Mouse (Mus musculus): Measurements from ENCODE around the gene Mamdc4. TPM values are rescaled to one million over a fixed set of nuclear protein-coding genes. Genes with fewer than 3 reads are reported as not detected.

Gene Mamdc4
- total and polyA plus RNA-seq, 3 experiments = 0.60 to 2.2 (median 1.6) TPM

DNA sequence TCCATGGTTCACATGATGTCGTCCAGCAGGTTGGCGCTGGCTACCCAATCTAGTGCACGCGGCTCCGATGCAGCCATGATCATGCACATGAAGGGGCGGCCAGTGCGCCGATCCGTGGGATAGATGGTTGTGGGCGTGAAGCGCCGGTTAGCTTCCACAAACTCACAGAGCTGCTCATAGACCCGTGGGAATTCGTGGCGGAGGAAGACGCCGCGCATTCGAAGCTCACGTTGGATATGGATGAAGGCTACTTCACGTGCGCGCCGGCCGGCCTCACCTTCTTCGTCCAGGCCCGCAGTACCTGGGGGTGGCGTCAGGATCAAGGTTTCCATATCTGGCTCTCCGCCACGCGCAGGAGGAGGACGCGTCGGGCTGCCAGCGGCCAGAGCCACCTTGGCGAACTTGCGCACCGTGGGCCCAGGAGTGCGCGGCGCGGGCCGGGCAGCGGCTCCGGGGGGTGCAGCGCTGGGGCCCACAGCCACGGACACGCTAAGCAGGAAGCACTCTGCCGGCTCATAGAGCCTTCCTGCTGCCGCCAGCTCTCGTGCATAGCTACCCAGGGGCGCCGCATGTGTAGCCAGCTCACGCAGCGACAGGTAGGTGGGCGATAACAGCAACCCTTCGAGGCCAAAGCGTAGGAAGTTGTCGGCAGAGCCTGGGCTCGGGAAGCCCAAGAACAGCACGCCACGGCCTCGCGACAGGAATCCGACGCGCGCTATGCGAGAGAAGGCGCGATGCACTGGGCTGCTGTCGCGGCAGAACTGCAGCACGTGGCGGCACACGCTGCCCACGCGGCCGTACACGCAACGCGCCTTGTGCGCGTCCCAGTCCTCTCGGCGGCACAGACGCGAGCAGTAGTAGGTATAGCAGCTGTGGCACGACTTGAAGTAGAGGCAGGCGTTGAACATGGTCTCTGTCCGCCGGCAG is 2.6 kb upstream of the Mamdc4 start:
- peak overlapping the region; percentile 21; the same call in 1 of the 2 replicates for H3K4me3 ChIP-seq
- H3K36me3 ChIP-seq (ENCODE audit: control insufficient read depth, insufficient read depth, low read length) = no peaks in the 10 kb centered on the region
- no peak for DNase-seq
- no peaks in the 10 kb centered on the region for H3K79me2 ChIP-seq (replicated peaks; ENCODE audit: control insufficient read depth, insufficient read depth, low read length)
- WGBS = 17% methylated on average over 92 of the region's 92 CpGs
- intact Hi-C loops (cut with DNase I) = no loop called here
- no peak overlapping the region for H3K27ac ChIP-seq
- H3K4me1 ChIP-seq (ENCODE audit: control insufficient read depth, insufficient read depth, low read length) = peaks cover 10% of the 10 kb centered on the region
- peaks cover 27% of the 10 kb centered on the region for H3K27me3 ChIP-seq (ENCODE audit: control insufficient read depth, insufficient read depth, low read length)
- H3K9ac ChIP-seq (ENCODE audit: low read depth, low read length) = no peak overlapping the region; the same call in 1 of the 2 replicates
- TF ChIP-seq EP300 (IDR thresholded peaks at IDR 0.05; ENCODE audit: insufficient read depth, low read depth, low read length) (no peak), CTCF (IDR thresholded peaks at IDR 0.05) (no peak), POLR2A (IDR thresholded peaks at IDR 0.05; ENCODE audit: insufficient read depth, low read depth, low read length) (no peak)

DNA sequence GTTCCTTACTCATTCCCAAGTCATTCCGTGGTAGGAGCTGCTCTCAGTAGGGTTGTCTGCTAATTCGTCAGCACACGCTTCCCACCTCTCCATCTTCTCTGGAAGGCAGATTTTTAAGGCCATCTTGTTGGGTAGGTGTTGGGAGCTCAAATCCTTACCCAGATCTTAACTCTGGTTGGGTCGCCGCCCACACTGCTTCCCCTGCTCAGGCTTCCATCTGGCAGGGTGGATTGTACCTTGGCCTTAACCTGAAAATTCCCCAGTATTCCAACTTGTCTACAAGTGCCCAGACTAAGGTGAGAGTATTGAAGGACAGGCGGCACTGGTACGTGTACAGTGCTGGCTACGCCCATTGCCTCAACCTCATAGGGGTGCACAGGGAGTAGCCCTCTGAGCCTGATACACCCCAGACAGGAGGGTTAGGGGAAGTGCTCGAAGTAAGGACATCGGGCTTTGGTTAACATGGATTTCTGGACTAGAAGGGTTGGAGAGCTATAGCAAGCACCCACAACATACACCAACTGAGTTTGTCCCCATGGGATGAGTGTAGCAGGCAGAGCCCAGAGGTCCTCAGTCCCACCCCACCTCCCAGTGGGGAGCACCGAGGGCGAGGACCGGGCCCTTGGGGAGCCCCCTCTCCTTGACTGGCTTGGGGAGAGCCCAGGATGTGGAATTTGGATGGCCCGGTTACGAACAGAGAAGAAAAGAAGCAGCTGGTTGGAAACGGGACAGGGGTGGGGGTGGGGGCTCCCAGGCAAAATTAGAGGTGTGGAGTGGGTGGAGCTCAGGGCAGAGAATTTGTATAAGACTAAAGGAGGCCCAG is 1.6 kb upstream of the Mamdc4 start:
- intact Hi-C loops (cut with DNase I) = no loop called here
- WGBS = 84% methylated on average over 16 of the region's 16 CpGs
- Histone ChIP-seq H3K4me3 (no peak overlapping the region), H3K4me1 (ENCODE audit: control insufficient read depth, insufficient read depth, low read length) (peaks cover 5% of the 10 kb centered on the region), H3K36me3 (ENCODE audit: control insufficient read depth, insufficient read depth, low read length) (no peaks in the 10 kb centered on the region), H3K79me2 (replicated peaks; ENCODE audit: control insufficient read depth, insufficient read depth, low read length) (no peaks in the 10 kb centered on the region), H3K27ac (no peak overlapping the region; the same call in 1 of the 2 replicates), H3K9ac (ENCODE audit: low read depth, low read length) (0 out of 2 replicates have a peak overlapping the region, but pooled peaks have one; percentile 77), H3K27me3 (ENCODE audit: control insufficient read depth, insufficient read depth, low read length) (peaks cover 27% of the 10 kb centered on the region)
- DNase-seq = no peak
- TF ChIP-seq POLR2A (IDR thresholded peaks at IDR 0.05; ENCODE audit: insufficient read depth, low read depth, low read length) (no peak), EP300 (IDR thresholded peaks at IDR 0.05; ENCODE audit: insufficient read depth, low read depth, low read length) (no peak), CTCF (IDR thresholded peaks at IDR 0.05) (no peak)

DNA sequence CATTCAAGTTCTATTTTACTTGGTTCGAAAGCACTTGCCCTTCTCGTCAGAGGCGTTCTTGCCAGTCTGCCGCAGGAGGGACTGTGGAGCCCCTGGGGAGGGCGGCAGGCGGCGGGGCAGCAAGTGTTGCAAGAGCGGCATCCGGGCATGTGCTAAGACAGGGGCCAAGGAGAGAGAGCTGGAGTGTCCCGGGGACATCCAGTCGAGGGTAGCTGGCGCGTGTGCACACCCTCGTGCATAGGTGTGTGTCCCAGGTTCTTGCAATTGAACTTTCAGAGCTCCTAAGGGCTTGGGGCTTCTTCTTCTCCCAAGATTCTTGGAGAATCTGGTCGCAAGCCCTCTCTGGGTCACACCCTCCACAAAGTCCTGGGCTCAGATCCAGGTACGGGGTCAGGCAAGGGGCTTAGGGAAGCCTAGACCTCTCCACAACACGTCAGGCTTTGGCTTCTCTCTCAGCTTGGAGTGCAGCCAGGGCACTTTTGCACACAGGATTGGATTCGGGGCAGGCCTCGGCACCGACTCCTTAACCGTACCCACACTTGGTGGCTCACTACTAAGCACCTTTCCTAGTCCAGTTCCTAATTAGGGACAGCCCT is 885 bp upstream of the Mamdc4 start:
- Histone ChIP-seq H3K4me1 (ENCODE audit: control insufficient read depth, insufficient read depth, low read length) (peaks cover 4% of the 10 kb centered on the region), H3K36me3 (ENCODE audit: control insufficient read depth, insufficient read depth, low read length) (no peaks in the 10 kb centered on the region), H3K27me3 (ENCODE audit: control insufficient read depth, insufficient read depth, low read length) (peaks cover 27% of the 10 kb centered on the region), H3K27ac (peak overlapping the region; percentile 98), H3K4me3 (peak overlapping the region; percentile 88), H3K79me2 (replicated peaks; ENCODE audit: control insufficient read depth, insufficient read depth, low read length) (no peaks in the 10 kb centered on the region), H3K9ac (ENCODE audit: low read depth, low read length) (peak overlapping the region; percentile 77)
- intact Hi-C loops (cut with DNase I) = no loop called here
- 5% methylated on average over 21 of the region's 21 CpGs for WGBS
- peak; percentile 57 to 60 for DNase-seq
- TF ChIP-seq EP300 (IDR thresholded peaks at IDR 0.05; ENCODE audit: insufficient read depth, low read depth, low read length) (no peak), CTCF (IDR thresholded peaks at IDR 0.05) (no peak), POLR2A (IDR thresholded peaks at IDR 0.05; ENCODE audit: insufficient read depth, low read depth, low read length) (no peak)

DNA sequence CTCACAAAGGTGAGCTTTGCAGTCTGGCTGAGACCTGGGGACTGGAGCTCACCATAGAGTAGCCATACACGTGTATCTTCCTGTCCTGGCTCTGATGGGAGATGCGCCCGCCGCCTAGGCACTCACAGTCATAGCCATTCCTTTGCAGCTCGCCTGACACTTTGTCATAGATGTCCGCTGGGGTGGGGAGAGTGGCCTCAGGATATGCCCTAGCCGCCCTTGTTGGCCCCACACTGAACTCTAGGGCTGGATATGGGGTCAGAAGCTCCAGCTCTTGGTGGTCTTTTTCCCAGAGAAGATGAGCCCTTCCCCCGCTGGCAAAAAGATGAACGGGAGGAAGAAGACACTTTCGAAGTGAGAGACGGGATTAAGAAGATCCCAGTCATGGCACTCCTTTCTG is 509 bp downstream of the Mamdc4 start:
- H3K4me3 ChIP-seq = peak overlapping the region; percentile 88
- peaks cover 1% of the 10 kb centered on the region for H3K4me1 ChIP-seq (ENCODE audit: control insufficient read depth, insufficient read depth, low read length)
- DNase-seq = peak in 1 of 2 experiments; percentile 31
- intact Hi-C loops (cut with DNase I) = no loop called here
- no peaks in the 10 kb centered on the region for H3K79me2 ChIP-seq (replicated peaks; ENCODE audit: control insufficient read depth, insufficient read depth, low read length)
- H3K27me3 ChIP-seq (ENCODE audit: control insufficient read depth, insufficient read depth, low read length) = peaks cover 19% of the 10 kb centered on the region
- no peaks in the 10 kb centered on the region for H3K36me3 ChIP-seq (ENCODE audit: control insufficient read depth, insufficient read depth, low read length)
- peak overlapping the region; percentile 98 for H3K27ac ChIP-seq
- 11% methylated on average over 11 of the region's 11 CpGs for WGBS
- peak overlapping the region; percentile 88 for H3K9ac ChIP-seq (ENCODE audit: low read depth, low read length)
- no peak for TF ChIP-seq CTCF (IDR thresholded peaks at IDR 0.05)

DNA sequence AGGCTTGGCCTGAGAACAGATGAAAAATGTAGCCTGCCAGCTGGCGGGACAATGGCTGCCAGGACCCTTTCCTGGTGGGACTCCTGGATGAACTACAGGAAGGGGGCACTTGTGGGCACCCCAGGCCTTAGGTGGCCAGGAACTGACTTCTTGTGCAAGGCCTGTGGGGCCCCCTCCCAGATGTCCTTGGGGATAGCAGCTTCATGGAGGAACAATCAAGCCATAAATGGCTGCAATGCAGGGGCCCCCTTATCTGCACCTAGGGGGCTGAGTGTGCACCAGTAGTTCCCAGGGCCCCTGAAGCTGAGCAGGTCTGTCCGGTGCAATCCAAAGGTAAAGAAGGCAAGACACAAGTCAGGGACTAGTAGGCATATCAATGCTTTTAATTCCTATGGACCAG is 1.6 kb downstream of the Mamdc4 start:
- no peak overlapping the region for H3K27ac ChIP-seq
- no peak overlapping the region for H3K4me3 ChIP-seq
- peak in 1 of 2 experiments; percentile 15 for DNase-seq
- intact Hi-C loops (cut with DNase I) = no loop called here
- H3K79me2 ChIP-seq (replicated peaks; ENCODE audit: control insufficient read depth, insufficient read depth, low read length) = no peaks in the 10 kb centered on the region
- no peaks in the 10 kb centered on the region for H3K36me3 ChIP-seq (ENCODE audit: control insufficient read depth, insufficient read depth, low read length)
- WGBS = 84% methylated on average over 2 of the region's 2 CpGs
- no peak for TF ChIP-seq EP300 (IDR thresholded peaks at IDR 0.05; ENCODE audit: insufficient read depth, low read depth, low read length)
- no peak for TF ChIP-seq POLR2A (IDR thresholded peaks at IDR 0.05; ENCODE audit: insufficient read depth, low read depth, low read length)
- no peak for TF ChIP-seq CTCF (IDR thresholded peaks at IDR 0.05)
- H3K4me1 ChIP-seq (ENCODE audit: control insufficient read depth, insufficient read depth, low read length) = peaks cover 1% of the 10 kb centered on the region
- no peak overlapping the region for H3K9ac ChIP-seq (ENCODE audit: low read depth, low read length)
- peaks cover 10% of the 10 kb centered on the region for H3K27me3 ChIP-seq (ENCODE audit: control insufficient read depth, insufficient read depth, low read length)
